Mouse (Mus musculus): ENCODE measurements at regions not wholly inside any gene's neighbourhood (a gene's known extent, or its start where the extent isn't known, plus 50 kb on each side); places are given as distances from the start of the nearest gene placed in this dataset.

GRCm38 (mm10) chr16:29033357-29033756 lies 103.9 kb upstream of the Mb21d2 start:
- WGBS = 65% methylated on average over 5 of the region's 5 CpGs

GRCm38 (mm10) chr16:29027856-29028255 lies 98.4 kb upstream of the Mb21d2 start:
- Histone ChIP-seq H3K27me3 (replicated peaks) (no peaks in the 10 kb centered on the region), H3K36me3 (no peaks in the 10 kb centered on the region), H3K4me1 (replicated peaks) (no peaks in the 10 kb centered on the region), H3K27ac (ENCODE audit: poor library complexity, severe bottlenecking) (no peak overlapping the region), H3K4me3 (no peak overlapping the region), H3K9me3 (replicated peaks) (no peaks in the 10 kb centered on the region), H3K4me2 (no peak overlapping the region), H3K9ac (no peak overlapping the region)
- no peak for ATAC-seq (ENCODE audit: insufficient number of reproducible peaks, low FRiP score)
- WGBS = 83% methylated on average over 11 of the region's 11 CpGs

More at GRCm38 (mm10) chr16:29033357-29033756, 103.9 kb upstream of the Mb21d2 start:
- Histone ChIP-seq H3K4me2 (no peak overlapping the region), H3K27me3 (replicated peaks) (no peaks in the 10 kb centered on the region), H3K4me3 (no peak overlapping the region), H3K27ac (ENCODE audit: poor library complexity, severe bottlenecking) (no peak overlapping the region), H3K9ac (no peak overlapping the region), H3K36me3 (no peaks in the 10 kb centered on the region), H3K4me1 (replicated peaks) (peaks cover 5% of the 10 kb centered on the region; the same call in 1 of the 2 replicates), H3K9me3 (replicated peaks) (no peaks in the 10 kb centered on the region)
- no peak for ATAC-seq (ENCODE audit: insufficient number of reproducible peaks, low FRiP score)

GRCm38 (mm10) chr16:29001249-29001648 lies 71.8 kb upstream of the Mb21d2 start:
- Histone ChIP-seq H3K4me1 (replicated peaks) (no peaks in the 10 kb centered on the region), H3K4me3 (no peak overlapping the region), H3K27me3 (replicated peaks) (no peaks in the 10 kb centered on the region), H3K27ac (ENCODE audit: poor library complexity, severe bottlenecking) (no peak overlapping the region), H3K9me3 (replicated peaks) (no peaks in the 10 kb centered on the region), H3K4me2 (no peak overlapping the region), H3K9ac (no peak overlapping the region), H3K36me3 (no peaks in the 10 kb centered on the region)
- no peak for ATAC-seq (ENCODE audit: insufficient number of reproducible peaks, low FRiP score)
- WGBS = 73% methylated on average over 9 of the region's 9 CpGs

- Histone ChIP-seq H3K9me3 (replicated peaks) (no peaks in the 10 kb centered on the region), H3K4me3 (no peak overlapping the region), H3K27me3 (replicated peaks) (no peaks in the 10 kb centered on the region), H3K4me2 (no peak overlapping the region), H3K4me1 (replicated peaks) (no peaks in the 10 kb centered on the region), H3K27ac (ENCODE audit: poor library complexity, severe bottlenecking) (no peak overlapping the region), H3K9ac (no peak overlapping the region), H3K36me3 (no peaks in the 10 kb centered on the region)
- ATAC-seq (ENCODE audit: insufficient number of reproducible peaks, low FRiP score) = no peak
- WGBS = 82% methylated on average over 4 of the region's 4 CpGs
Measured at GRCm38 (mm10) chr16:28999641-29000040, 70.2 kb upstream of the Mb21d2 start.

GRCm38 (mm10) chr16:28996629-28997028 lies 67.2 kb upstream of the Mb21d2 start:
- Histone ChIP-seq H3K4me3 (no peak overlapping the region), H3K36me3 (no peaks in the 10 kb centered on the region), H3K9ac (no peak overlapping the region), H3K4me2 (no peak overlapping the region), H3K27ac (ENCODE audit: poor library complexity, severe bottlenecking) (no peak overlapping the region), H3K4me1 (replicated peaks) (no peaks in the 10 kb centered on the region), H3K9me3 (replicated peaks) (no peaks in the 10 kb centered on the region), H3K27me3 (replicated peaks) (no peaks in the 10 kb centered on the region)
- WGBS = 69% methylated on average over 3 of the region's 3 CpGs
- no peak for ATAC-seq (ENCODE audit: insufficient number of reproducible peaks, low FRiP score)

- Histone ChIP-seq H3K27ac (ENCODE audit: poor library complexity, severe bottlenecking) (no peak overlapping the region), H3K4me3 (no peak overlapping the region), H3K9me3 (replicated peaks) (no peaks in the 10 kb centered on the region), H3K4me2 (no peak overlapping the region), H3K9ac (no peak overlapping the region), H3K4me1 (replicated peaks) (no peaks in the 10 kb centered on the region), H3K27me3 (replicated peaks) (no peaks in the 10 kb centered on the region), H3K36me3 (no peaks in the 10 kb centered on the region)
- WGBS = 83% methylated on average over 3 of the region's 3 CpGs
- ATAC-seq (ENCODE audit: insufficient number of reproducible peaks, low FRiP score) = no peak
Measured at GRCm38 (mm10) chr16:28990666-28991065, 61.2 kb upstream of the Mb21d2 start.

- Histone ChIP-seq H3K36me3 (no peaks in the 10 kb centered on the region), H3K27ac (ENCODE audit: poor library complexity, severe bottlenecking) (no peak overlapping the region), H3K9ac (no peak overlapping the region), H3K9me3 (replicated peaks) (no peaks in the 10 kb centered on the region), H3K4me3 (no peak overlapping the region), H3K27me3 (replicated peaks) (no peaks in the 10 kb centered on the region), H3K4me1 (replicated peaks) (no peaks in the 10 kb centered on the region), H3K4me2 (no peak overlapping the region)
- 51% methylated on average over 6 of the region's 6 CpGs for WGBS
- no peak for ATAC-seq (ENCODE audit: insufficient number of reproducible peaks, low FRiP score)
Measured at GRCm38 (mm10) chr16:28984931-28985330, 55.5 kb upstream of the Mb21d2 start.

GRCm38 (mm10) chr16:28982901-28983300 lies 53.4 kb upstream of the Mb21d2 start:
- Histone ChIP-seq H3K27ac (ENCODE audit: poor library complexity, severe bottlenecking) (no peak overlapping the region), H3K36me3 (no peaks in the 10 kb centered on the region), H3K9me3 (replicated peaks) (peaks cover 6% of the 10 kb centered on the region), H3K4me2 (no peak overlapping the region), H3K9ac (no peak overlapping the region), H3K27me3 (replicated peaks) (no peaks in the 10 kb centered on the region), H3K4me3 (no peak overlapping the region), H3K4me1 (replicated peaks) (no peaks in the 10 kb centered on the region)
- WGBS = 76% methylated on average over 7 of the region's 7 CpGs
- ATAC-seq (ENCODE audit: insufficient number of reproducible peaks, low FRiP score) = no peak
